Mouse (Mus musculus) liver, embryonic 15.5 days (tissue): Measurements from ENCODE around the gene Nlk. TPM values are rescaled to one million over a fixed set of nuclear protein-coding genes. Genes with fewer than 3 reads are reported as not detected.

Experiments
- ATAC-seq: fragments of 200-750 bp; cut with Nextera tagmentation; 2 replicates; pipeline ENCODE4 v1.8.0; 2017; ENCODE audit warnings: moderate number of reproducible peaks, mild to moderate bottlenecking, moderate library complexity; ENCODE audit not compliant: insufficient read depth
- H3K27ac ChIP-seq: fragments of 300-500 bp; sonication (generic); replicated peaks from 2 replicates; pipeline ENCODE4 v1.5.1; 2015; ENCODE audit warnings: mild to moderate bottlenecking, inconsistent platforms
- H3K27me3 ChIP-seq: fragments of 300-500 bp; sonication (generic); 2 replicates; pipeline ENCODE4 v1.6.1; 2015; ENCODE audit warnings: mild to moderate bottlenecking, inconsistent platforms
- H3K36me3 ChIP-seq: fragments of 300-500 bp; sonication (generic); replicated peaks from 2 replicates; pipeline ENCODE4 v1.6.1; 2015; ENCODE audit warnings: moderate library complexity, mild to moderate bottlenecking, inconsistent platforms
- H3K4me1 ChIP-seq: fragments of 300-500 bp; sonication (generic); replicated peaks from 2 replicates; pipeline ENCODE4 v1.6.1; 2015; ENCODE audit warnings: inconsistent platforms
- H3K4me2 ChIP-seq: fragments of 300-500 bp; sonication (generic); 2 replicates; pipeline ENCODE4 v1.6.1; 2015; ENCODE audit warnings: moderate library complexity, mild to moderate bottlenecking, inconsistent platforms
- H3K4me3 ChIP-seq: fragments of 300-500 bp; sonication (generic); replicated peaks from 2 replicates; pipeline ENCODE4 v1.5.1; 2015; ENCODE audit warnings: mild to moderate bottlenecking, inconsistent platforms
- H3K9ac ChIP-seq: fragments of 300-500 bp; sonication (generic); 2 replicates; pipeline ENCODE4 v1.6.1; 2015; ENCODE audit warnings: moderate library complexity, mild to moderate bottlenecking, inconsistent platforms
- H3K9me3 ChIP-seq: fragments of 300-500 bp; sonication (generic); replicated peaks from 2 replicates; pipeline ENCODE4 v1.6.1; 2016; ENCODE audit warnings: inconsistent platforms
- WGBS: fragments of 180-500 bp; shearing (Covaris S2); methylation state at CpG from one replicate; pipeline ENCODE4 v1.1.7; 2015; ENCODE audit warnings: mixed read lengths; ENCODE audit not compliant: insufficient replicate concordance; 5-methylcytosine and 5-hydroxymethylcytosine counted together
- polyA plus RNA-seq: library from polyadenylated mRNA; unstranded; fragments of >200 nt; fragmentation: Nextera tagmentation; extraction: Ambion mirVana; gene quantifications from 2 replicates; pipeline ENCODE4 v1.2.1, GENCODE M21; 2015

Nlk gene
- polyA plus RNA-seq, 1 experiment from 2014 or later = 4.1 TPM

DNA sequence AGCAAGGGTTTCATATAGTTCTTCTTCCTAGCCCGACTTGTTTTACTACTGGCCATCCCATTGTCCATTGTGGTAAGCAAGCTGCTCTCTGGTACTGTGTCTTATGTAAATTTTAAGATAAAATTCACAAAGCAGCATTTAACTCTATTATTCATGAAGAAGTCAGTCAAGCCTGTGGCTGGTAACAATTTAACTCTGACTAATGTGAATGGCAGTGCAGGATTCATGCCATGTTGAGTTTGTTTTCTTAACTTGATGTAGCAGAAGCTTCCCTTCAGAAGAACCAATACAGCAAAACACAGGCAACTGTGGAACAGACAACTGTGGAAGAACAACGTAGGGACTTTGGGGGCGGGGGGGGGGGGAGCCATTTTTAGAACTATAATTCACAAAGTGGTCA lies 68.3 kb downstream of the Nlk start:
- H3K4me3 ChIP-seq = no peak overlapping the region
- no peak overlapping the region for H3K9ac ChIP-seq
- H3K27me3 ChIP-seq = no peaks in the 10 kb centered on the region
- H3K27ac ChIP-seq = no peak overlapping the region
- no peaks in the 10 kb centered on the region for H3K9me3 ChIP-seq
- no peak for ATAC-seq
- H3K36me3 ChIP-seq = no peaks in the 10 kb centered on the region
- H3K4me1 ChIP-seq = 0 out of 2 replicates have a peak, but pooled peaks cover 3% of the 10 kb centered on the region
- H3K4me2 ChIP-seq = no peak overlapping the region
- 67% methylated on average over 3 of the region's 3 CpGs for WGBS

DNA sequence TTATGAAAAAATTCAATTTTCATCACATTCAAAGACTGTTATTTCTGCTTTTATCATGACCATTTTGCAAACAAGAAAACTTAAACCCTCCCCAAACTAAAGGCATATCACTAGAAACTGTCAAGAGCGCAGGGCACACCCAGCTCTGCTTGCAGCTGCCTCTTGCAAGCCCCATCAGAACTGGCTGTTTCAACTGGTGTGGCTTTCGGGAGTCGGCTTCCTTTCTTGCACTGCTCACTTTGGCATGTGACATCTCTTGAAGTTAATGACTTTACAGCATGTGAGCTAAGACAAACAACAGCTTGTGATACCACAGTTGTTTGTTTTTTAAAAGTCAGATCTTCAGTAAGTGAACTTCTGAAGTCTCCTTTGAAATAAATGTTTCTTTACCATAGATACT lies 72.8 kb downstream of the Nlk start:
- Histone ChIP-seq H3K4me1 (0 out of 2 replicates have a peak, but pooled peaks cover 11% of the 10 kb centered on the region), H3K4me2 (no peak overlapping the region), H3K9me3 (no peaks in the 10 kb centered on the region), H3K4me3 (no peak overlapping the region), H3K27me3 (no peaks in the 10 kb centered on the region), H3K9ac (no peak overlapping the region), H3K27ac (no peak overlapping the region), H3K36me3 (no peaks in the 10 kb centered on the region)
- 26% methylated on average over 3 of the region's 3 CpGs for WGBS
- no peak for ATAC-seq

DNA sequence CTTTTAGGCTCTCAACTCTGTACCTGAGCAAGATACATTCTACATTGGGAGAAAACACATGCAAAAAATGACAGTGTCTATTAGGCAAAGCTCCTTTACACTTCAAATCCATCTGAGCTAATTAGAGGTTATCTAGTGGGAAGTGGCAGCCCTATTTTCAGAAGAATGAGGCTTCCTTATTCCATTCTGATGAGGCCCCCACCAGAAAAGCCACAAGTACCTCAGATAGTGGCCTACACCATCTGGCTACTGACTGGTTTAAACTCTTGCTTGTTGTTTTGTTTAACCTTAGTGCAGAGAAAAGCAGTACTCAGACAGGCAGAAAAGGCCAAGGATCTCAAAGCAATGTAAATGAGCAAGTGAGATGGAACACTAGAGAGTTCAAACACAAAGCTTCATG lies 75.2 kb downstream of the Nlk start:
- H3K9ac ChIP-seq = no peak overlapping the region
- 0 out of 2 replicates have a peak, but pooled peaks cover 11% of the 10 kb centered on the region for H3K4me1 ChIP-seq
- H3K4me3 ChIP-seq = no peak overlapping the region
- no peaks in the 10 kb centered on the region for H3K27me3 ChIP-seq
- no peaks in the 10 kb centered on the region for H3K9me3 ChIP-seq
- no peaks in the 10 kb centered on the region for H3K36me3 ChIP-seq
- no peak overlapping the region for H3K27ac ChIP-seq
- H3K4me2 ChIP-seq = no peak overlapping the region
- ATAC-seq = no peak

DNA sequence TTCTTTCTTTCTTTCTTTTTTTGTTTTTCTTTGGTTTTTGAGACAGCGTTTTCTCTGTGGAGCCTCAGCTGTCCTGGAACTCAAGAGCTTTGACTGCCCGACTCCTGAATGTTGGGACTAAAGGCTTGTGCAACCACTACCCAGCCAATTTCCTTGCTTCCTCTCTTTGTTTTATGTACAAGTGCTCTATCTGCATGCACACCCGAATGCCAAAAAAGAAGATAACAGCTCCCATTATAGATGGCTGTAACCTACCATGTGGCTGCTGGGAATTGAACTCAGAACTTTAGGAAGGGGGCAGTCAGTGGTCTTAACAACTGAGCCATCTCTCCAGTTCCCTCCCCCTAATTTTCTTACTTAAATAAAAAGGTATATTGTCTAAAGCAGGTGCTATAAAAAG lies 77.0 kb downstream of the Nlk start:
- Histone ChIP-seq H3K27me3 (no peaks in the 10 kb centered on the region), H3K27ac (no peak overlapping the region), H3K36me3 (no peaks in the 10 kb centered on the region), H3K4me3 (no peak overlapping the region), H3K9me3 (no peaks in the 10 kb centered on the region), H3K4me2 (no peak overlapping the region), H3K9ac (no peak overlapping the region), H3K4me1 (0 out of 2 replicates have a peak, but pooled peaks cover 11% of the 10 kb centered on the region)
- 39% methylated on average over 3 of the region's 3 CpGs for WGBS
- no peak for ATAC-seq

DNA sequence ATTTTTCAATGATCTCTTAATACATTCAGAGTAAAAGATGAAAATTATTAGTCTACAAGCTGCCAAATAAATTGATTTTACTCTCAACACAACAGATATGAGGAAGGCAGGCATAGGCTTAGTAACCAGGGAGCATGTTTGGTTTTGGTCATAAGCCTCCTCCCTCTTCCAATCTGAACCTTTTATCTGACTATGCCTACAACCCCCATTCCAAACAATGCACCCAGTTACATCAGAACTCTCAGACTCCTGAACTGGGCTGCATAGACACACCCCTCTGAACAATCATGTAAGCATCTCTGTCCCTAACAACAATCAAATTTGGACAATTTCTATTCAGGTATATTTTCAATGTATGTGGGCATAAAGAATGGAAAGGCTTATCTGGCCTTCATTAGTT lies 85.9 kb downstream of the Nlk start:
- Histone ChIP-seq H3K27me3 (no peaks in the 10 kb centered on the region), H3K9me3 (no peaks in the 10 kb centered on the region), H3K4me3 (no peak overlapping the region), H3K4me1 (no peaks in the 10 kb centered on the region), H3K27ac (no peak overlapping the region), H3K36me3 (no peaks in the 10 kb centered on the region), H3K4me2 (no peak overlapping the region), H3K9ac (no peak overlapping the region)
- peak; percentile 22; the same call in 1 of the 2 replicates for ATAC-seq

DNA sequence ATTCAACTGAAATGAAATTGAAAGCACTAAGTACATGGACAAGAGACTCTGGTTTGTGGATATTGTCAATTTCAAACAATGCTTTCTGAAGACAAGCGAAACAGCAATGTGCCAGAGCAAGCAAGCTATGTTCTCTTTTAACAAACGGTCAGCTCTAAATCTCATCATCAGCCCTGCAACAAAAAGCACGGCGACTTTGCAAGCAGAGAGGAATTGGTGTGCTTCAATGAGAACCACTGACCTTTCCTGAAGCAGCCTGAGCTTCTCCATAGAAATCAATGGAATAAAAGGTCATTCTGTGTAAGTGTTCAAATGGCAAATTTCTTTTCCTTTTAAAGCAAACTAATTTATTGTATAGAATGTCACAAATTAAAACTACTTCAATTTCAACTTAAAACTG lies 87.5 kb downstream of the Nlk start:
- ATAC-seq = no peak
- no peak overlapping the region for H3K9ac ChIP-seq
- H3K27me3 ChIP-seq = no peaks in the 10 kb centered on the region
- WGBS = 77% methylated on average over 4 of the region's 4 CpGs
- H3K4me2 ChIP-seq = no peak overlapping the region
- no peaks in the 10 kb centered on the region for H3K4me1 ChIP-seq
- no peaks in the 10 kb centered on the region for H3K36me3 ChIP-seq
- no peak overlapping the region for H3K4me3 ChIP-seq
- H3K9me3 ChIP-seq = no peaks in the 10 kb centered on the region
- no peak overlapping the region for H3K27ac ChIP-seq

DNA sequence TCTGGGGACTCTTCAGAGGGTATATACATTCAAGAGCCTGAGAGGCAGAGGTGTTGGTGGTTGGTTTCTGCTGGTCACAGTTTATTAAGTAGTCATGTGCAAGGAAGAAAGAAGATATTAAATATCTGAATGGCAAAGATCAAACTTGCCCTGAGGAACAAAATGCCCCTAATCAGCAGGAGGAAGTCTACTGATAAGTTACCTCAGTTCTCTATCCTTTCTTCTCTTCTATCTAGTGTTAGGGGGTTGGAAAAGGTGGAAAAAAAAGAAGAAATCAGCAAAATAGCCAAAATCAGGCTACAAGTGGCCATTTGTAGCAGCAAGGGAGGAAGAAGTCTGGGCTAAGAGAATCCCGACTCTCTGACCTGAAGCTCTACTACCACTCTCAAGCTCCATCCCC lies 92.3 kb downstream of the Nlk start:
- no peaks in the 10 kb centered on the region for H3K9me3 ChIP-seq
- no peaks in the 10 kb centered on the region for H3K27me3 ChIP-seq
- H3K4me1 ChIP-seq = no peaks in the 10 kb centered on the region
- no peak overlapping the region for H3K4me2 ChIP-seq
- no peak overlapping the region for H3K27ac ChIP-seq
- no peak overlapping the region for H3K9ac ChIP-seq
- WGBS = 65% methylated on average over 1 of the region's 1 CpGs
- no peak for ATAC-seq
- no peaks in the 10 kb centered on the region for H3K36me3 ChIP-seq
- H3K4me3 ChIP-seq = no peak overlapping the region

DNA sequence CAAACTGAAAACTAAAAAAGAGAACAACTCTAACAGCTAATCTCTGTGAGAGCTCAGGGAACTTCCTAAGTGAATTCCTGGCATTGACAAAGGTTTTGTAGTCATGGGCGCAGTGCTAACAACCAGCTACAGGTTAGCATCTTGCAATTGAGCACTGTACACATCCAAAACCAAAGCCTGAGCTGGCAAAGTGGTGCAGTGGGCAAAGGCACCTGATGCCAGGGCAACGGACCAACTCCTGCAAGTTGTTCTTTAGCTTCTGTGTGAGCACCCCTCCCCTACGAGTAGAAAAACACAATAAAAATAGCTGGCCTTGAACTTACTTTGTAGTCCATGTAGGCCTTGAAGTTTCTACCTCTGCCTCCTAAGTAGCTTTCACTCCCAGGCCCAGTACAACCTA lies 94.4 kb downstream of the Nlk start:
- H3K4me1 ChIP-seq = no peaks in the 10 kb centered on the region

DNA sequence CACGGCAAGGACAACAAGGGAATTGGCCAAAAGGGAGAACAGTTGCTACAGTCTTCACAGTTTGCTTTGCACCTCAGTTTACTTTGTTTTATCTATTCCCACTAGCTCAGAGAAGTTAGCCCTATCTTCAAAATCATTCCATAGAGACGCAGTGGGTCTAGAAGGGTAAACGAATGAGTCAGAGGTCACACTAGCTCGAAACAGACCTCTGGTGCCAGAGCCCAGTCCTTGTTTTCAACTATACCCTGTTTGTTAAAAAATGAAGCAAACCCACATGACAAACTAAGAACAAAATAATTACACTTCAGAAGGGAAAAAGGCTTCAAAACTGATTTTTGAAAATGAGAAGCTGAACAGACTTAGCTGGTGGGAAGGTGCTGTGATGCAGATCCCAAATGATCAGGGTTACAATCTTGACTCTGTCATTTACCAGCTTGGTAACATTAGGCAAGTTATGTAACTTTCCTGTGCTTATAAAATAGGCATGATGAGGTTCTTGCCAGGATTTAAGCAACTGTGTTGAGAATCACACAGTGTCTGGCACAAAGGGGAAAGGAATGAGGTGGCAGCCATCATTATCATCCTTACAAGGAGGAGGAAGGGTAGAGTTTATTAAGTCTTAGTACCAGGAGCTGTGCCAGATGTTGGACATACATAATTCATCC lies 96.1 kb downstream of the Nlk start:
- no peak overlapping the region for H3K4me3 ChIP-seq
- no peak for ATAC-seq
- 45% methylated on average over 4 of the region's 4 CpGs for WGBS
- H3K27ac ChIP-seq = no peak overlapping the region
- no peaks in the 10 kb centered on the region for H3K27me3 ChIP-seq
- no peaks in the 10 kb centered on the region for H3K36me3 ChIP-seq
- H3K4me1 ChIP-seq = no peaks in the 10 kb centered on the region
- no peak overlapping the region for H3K4me2 ChIP-seq
- no peaks in the 10 kb centered on the region for H3K9me3 ChIP-seq
- H3K9ac ChIP-seq = no peak overlapping the region

More for the DNA sequence above, 94.4 kb downstream of the Nlk start:
- Histone ChIP-seq H3K9me3 (no peaks in the 10 kb centered on the region), H3K9ac (no peak overlapping the region), H3K27ac (no peak overlapping the region), H3K4me3 (no peak overlapping the region), H3K27me3 (no peaks in the 10 kb centered on the region), H3K4me2 (no peak overlapping the region), H3K36me3 (no peaks in the 10 kb centered on the region)
- ATAC-seq = no peak
- WGBS = 54% methylated on average over 3 of the region's 3 CpGs

DNA sequence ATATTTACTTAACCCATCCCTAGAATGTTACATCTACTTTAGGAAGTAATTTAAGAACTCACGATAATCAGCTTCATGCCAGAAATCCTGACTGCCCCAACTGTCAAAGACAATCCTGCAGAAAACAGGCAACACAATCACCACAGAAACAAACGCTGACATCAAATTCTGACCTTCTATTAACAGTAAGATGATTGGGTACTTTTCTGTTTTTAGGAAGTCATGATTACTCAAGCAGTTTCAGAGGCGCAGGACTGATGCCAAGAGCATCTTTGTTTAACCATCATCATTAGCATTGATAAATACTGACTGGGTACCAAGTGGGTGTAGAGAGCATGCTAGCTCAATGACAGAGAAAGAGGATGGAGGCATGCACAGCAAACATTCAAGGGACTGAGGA lies 96.7 kb downstream of the Nlk start:
- no peak overlapping the region for H3K4me3 ChIP-seq
- no peaks in the 10 kb centered on the region for H3K36me3 ChIP-seq
- H3K27ac ChIP-seq = no peak overlapping the region
- no peak for ATAC-seq
- 0 out of 2 replicates have a peak, but pooled peaks cover 3% of the 10 kb centered on the region for H3K4me1 ChIP-seq
- no peaks in the 10 kb centered on the region for H3K27me3 ChIP-seq
- 43% methylated on average over 3 of the region's 3 CpGs for WGBS
- H3K9me3 ChIP-seq = no peaks in the 10 kb centered on the region
- H3K9ac ChIP-seq = no peak overlapping the region
- no peak overlapping the region for H3K4me2 ChIP-seq

DNA sequence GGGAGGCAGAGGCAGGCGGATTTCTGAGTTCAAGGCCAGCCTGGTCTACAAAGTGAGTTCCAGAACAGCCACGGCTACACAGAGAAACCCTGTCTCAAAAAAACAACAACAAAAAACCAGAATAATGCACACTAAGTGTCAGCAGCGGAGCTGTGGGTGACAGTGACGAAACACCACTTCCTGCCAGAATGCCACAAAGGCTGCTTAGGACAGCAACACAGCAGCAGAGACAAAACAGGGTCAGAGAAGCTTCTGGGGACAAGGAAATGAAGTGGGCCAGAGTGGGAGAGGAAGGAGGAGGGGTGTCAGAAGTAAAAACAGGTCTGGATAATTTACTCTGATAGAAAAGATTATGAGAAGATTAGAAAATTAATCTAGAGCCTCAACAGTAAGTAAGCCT lies 97.1 kb downstream of the Nlk start:
- H3K9ac ChIP-seq = no peak overlapping the region
- no peaks in the 10 kb centered on the region for H3K27me3 ChIP-seq
- no peaks in the 10 kb centered on the region for H3K36me3 ChIP-seq
- no peak overlapping the region for H3K4me2 ChIP-seq
- no peak overlapping the region for H3K27ac ChIP-seq
- no peaks in the 10 kb centered on the region for H3K9me3 ChIP-seq
- WGBS = 39% methylated on average over 4 of the region's 4 CpGs
- ATAC-seq = no peak
- peaks cover 6% of the 10 kb centered on the region; the same call in 1 of the 2 replicates for H3K4me1 ChIP-seq
- H3K4me3 ChIP-seq = no peak overlapping the region

DNA sequence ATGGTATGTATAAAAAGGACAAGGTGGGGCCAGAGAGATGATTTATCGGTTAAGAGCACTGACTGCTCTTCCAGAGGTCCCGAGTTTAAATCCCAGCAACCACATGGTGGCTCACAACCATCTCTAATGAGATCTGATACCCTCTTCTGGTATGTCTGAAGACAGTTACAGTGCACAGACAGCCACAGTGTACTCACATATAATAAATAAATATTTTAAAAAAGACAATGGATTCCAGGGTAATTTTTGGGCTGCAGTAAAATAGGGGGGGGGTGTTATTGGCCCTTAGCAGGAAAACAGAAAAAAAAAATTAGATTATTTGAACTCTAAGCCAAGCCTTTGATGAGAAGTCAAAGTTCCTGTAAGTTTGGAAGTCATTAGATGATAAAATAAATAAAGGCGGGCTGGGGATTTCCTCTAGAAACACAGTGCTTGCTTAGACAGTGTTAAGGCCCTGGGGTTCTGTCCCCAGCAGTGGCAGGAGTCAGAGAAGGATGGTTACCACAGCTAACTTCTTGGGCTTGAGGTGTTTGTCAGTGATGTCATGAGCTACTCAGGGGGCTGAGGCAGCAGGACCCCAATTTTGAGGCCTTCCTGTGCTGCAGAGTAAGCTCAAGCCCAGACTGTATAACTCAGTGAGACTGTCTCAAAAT lies 98.3 kb downstream of the Nlk start:
- no peaks in the 10 kb centered on the region for H3K9me3 ChIP-seq
- H3K27ac ChIP-seq = no peak overlapping the region
- H3K4me3 ChIP-seq = no peak overlapping the region
- H3K9ac ChIP-seq = no peak overlapping the region
- peaks cover 13% of the 10 kb centered on the region for H3K4me1 ChIP-seq
- no peak for ATAC-seq
- 63% methylated on average over 3 of the region's 3 CpGs for WGBS
- H3K36me3 ChIP-seq = no peaks in the 10 kb centered on the region
- H3K27me3 ChIP-seq = no peaks in the 10 kb centered on the region
- no peak overlapping the region for H3K4me2 ChIP-seq
